Mouse (Mus musculus): ENCODE data around the gene Prcd. TPM values are rescaled to one million over a fixed set of nuclear protein-coding genes. Genes with fewer than 3 reads are reported as not detected.

The Prcd gene
- total RNA-seq, 1 experiment, result 2.0 TPM

- Histone ChIP-seq H3K36me3 (ENCODE audit: control insufficient read depth, insufficient read depth, low read length, poor library complexity, severe bottlenecking) (no peaks in the 10 kb centered on the region), H3K27ac (ENCODE audit: insufficient read depth, low read depth, low read length, poor library complexity, severe bottlenecking) (no peak overlapping the region), H3K4me1 (ENCODE audit: control insufficient read depth in 2 of 2, insufficient read depth in 2 of 2, low read length in 2 of 2, poor library complexity in 1 of 2) (peaks cover 0 to 3% of the 10 kb centered on the region in 2 experiments; a peak in 1 of 4 replicates), H3K4me3 (ENCODE audit: insufficient read depth in 1 of 2, low read depth in 1 of 2, low read length in 2 of 2, poor library complexity in 1 of 2, severe bottlenecking in 1 of 2) (no peak overlapping the region), H3K9ac (ENCODE audit: insufficient read depth, low read depth, low read length, poor library complexity, severe bottlenecking) (no peak overlapping the region), H3K9me3 (ENCODE audit: control insufficient read depth, insufficient read depth, low read depth, low read length) (peaks cover 2% of the 10 kb centered on the region; the same call in 1 of the 2 replicates)
- TF ChIP-seq ZNF384 (IDR thresholded peaks at IDR 0.05; ENCODE audit: low read depth, low read length) (no peak), CHD2 (IDR thresholded peaks at IDR 0.05; ENCODE audit: low read depth, low read length) (no peak), ZC3H11A (IDR thresholded peaks at IDR 0.05; ENCODE audit: borderline replicate concordance, low read depth, low read length) (no peak), MAFK (IDR thresholded peaks at IDR 0.05; ENCODE audit: insufficient read depth, low read depth, low read length) (no peak), HCFC1 (IDR thresholded peaks at IDR 0.05; ENCODE audit: borderline replicate concordance, insufficient read depth, low read length) (no peak)
- DNase-seq (ENCODE audit: low read depth, low spot score), result no peak
- in situ Hi-C loops (cut with MboI; ENCODE audit: low sequenced_read_pairs in 2 of 2, unreplicated experiment in 2 of 2), result no loop called here
These were observed 56.8 kb downstream of the Prcd start for GRCm38 (mm10) chr11:116710171-116710570.

GRCm38 (mm10) chr11:116710793-116711192 lies 57.5 kb downstream of the Prcd start:
- no peak for DNase-seq (ENCODE audit: low read depth, low spot score)
- in situ Hi-C loops (cut with MboI; ENCODE audit: low sequenced_read_pairs in 2 of 2, unreplicated experiment in 2 of 2), result no loop called here
- H3K27ac ChIP-seq (ENCODE audit: insufficient read depth, low read depth, low read length, poor library complexity, severe bottlenecking), result no peak overlapping the region
- peaks cover 5% of the 10 kb centered on the region for H3K9me3 ChIP-seq (ENCODE audit: control insufficient read depth, insufficient read depth, low read depth, low read length)
- no peak overlapping the region for H3K4me3 ChIP-seq (ENCODE audit: insufficient read depth in 1 of 2, low read depth in 1 of 2, low read length in 2 of 2, poor library complexity in 1 of 2, severe bottlenecking in 1 of 2)
- no peak overlapping the region for H3K9ac ChIP-seq (ENCODE audit: insufficient read depth, low read depth, low read length, poor library complexity, severe bottlenecking)
- TF ChIP-seq MAFK (IDR thresholded peaks at IDR 0.05; ENCODE audit: insufficient read depth, low read depth, low read length), result no peak
- TF ChIP-seq CHD2 (IDR thresholded peaks at IDR 0.05; ENCODE audit: low read depth, low read length), result no peak
- no peak for TF ChIP-seq HCFC1 (IDR thresholded peaks at IDR 0.05; ENCODE audit: borderline replicate concordance, insufficient read depth, low read length)
- TF ChIP-seq ZNF384 (IDR thresholded peaks at IDR 0.05; ENCODE audit: low read depth, low read length), result no peak
- TF ChIP-seq ZC3H11A (IDR thresholded peaks at IDR 0.05; ENCODE audit: borderline replicate concordance, low read depth, low read length), result no peak
- no peaks in the 10 kb centered on the region for H3K36me3 ChIP-seq (ENCODE audit: control insufficient read depth, insufficient read depth, low read length, poor library complexity, severe bottlenecking)
- H3K4me1 ChIP-seq (ENCODE audit: control insufficient read depth in 2 of 2, insufficient read depth in 2 of 2, low read length in 2 of 2, poor library complexity in 1 of 2), result peaks cover 0 to 3% of the 10 kb centered on the region in 2 experiments; a peak in 1 of 4 replicates

- H3K36me3 ChIP-seq (ENCODE audit: control insufficient read depth, insufficient read depth, low read length, poor library complexity, severe bottlenecking), result no peaks in the 10 kb centered on the region
- H3K4me1 ChIP-seq (ENCODE audit: control insufficient read depth in 2 of 2, insufficient read depth in 2 of 2, low read length in 2 of 2, poor library complexity in 1 of 2), result no peaks in the 10 kb centered on the region
- no peak overlapping the region for H3K9ac ChIP-seq (ENCODE audit: insufficient read depth, low read depth, low read length, poor library complexity, severe bottlenecking)
- H3K4me3 ChIP-seq (ENCODE audit: insufficient read depth in 1 of 2, low read depth in 1 of 2, low read length in 2 of 2, poor library complexity in 1 of 2, severe bottlenecking in 1 of 2), result no peak overlapping the region
- in situ Hi-C loops (cut with MboI; ENCODE audit: low sequenced_read_pairs in 2 of 2, unreplicated experiment in 2 of 2), result no loop called here
- peaks cover 18% of the 10 kb centered on the region for H3K9me3 ChIP-seq (ENCODE audit: control insufficient read depth, insufficient read depth, low read depth, low read length)
- no peak for DNase-seq (ENCODE audit: low read depth, low spot score)
- no peak overlapping the region for H3K27ac ChIP-seq (ENCODE audit: insufficient read depth, low read depth, low read length, poor library complexity, severe bottlenecking)
- TF ChIP-seq ZNF384 (IDR thresholded peaks at IDR 0.05; ENCODE audit: low read depth, low read length), result no peak
- no peak for TF ChIP-seq HCFC1 (IDR thresholded peaks at IDR 0.05; ENCODE audit: borderline replicate concordance, insufficient read depth, low read length)
- no peak for TF ChIP-seq CHD2 (IDR thresholded peaks at IDR 0.05; ENCODE audit: low read depth, low read length)
- no peak for TF ChIP-seq MAFK (IDR thresholded peaks at IDR 0.05; ENCODE audit: insufficient read depth, low read depth, low read length)
These were observed 60.7 kb downstream of the Prcd start for GRCm38 (mm10) chr11:116714052-116714451.

Other genes starting within 250 kb of the Prcd start
- gene Rnf157, start 240.5 kb upstream of the Prcd start, total RNA-seq (2012; rRNA removed), result 3.7 and 6.1 TPM in 2 replicates
- 106 and 117 TPM in 2 replicates for gene Ubald2, start 219.4 kb upstream of the Prcd start, total RNA-seq (2012; rRNA removed)
- gene Qrich2, start 187.3 kb upstream of the Prcd start, total RNA-seq (2012; rRNA removed), result 0.22 and 0.37 TPM in 2 replicates
- gene Prpsap1, start 159.3 kb upstream of the Prcd start, total RNA-seq (2012; rRNA removed), result 100 and 121 TPM in 2 replicates
- gene Sphk1, start 122.6 kb upstream of the Prcd start, total RNA-seq (2012; rRNA removed), result 2.1 and 2.3 TPM in 2 replicates
- gene Ube2o, start 72.1 kb upstream of the Prcd start, total RNA-seq (2012; rRNA removed), result 45.2 and 50.0 TPM in 2 replicates
- gene Aanat, start 67.1 kb upstream of the Prcd start, total RNA-seq (2012; rRNA removed), result 0.16 and 0.94 TPM in 2 replicates
- gene Rhbdf2, start 26.5 kb upstream of the Prcd start, total RNA-seq (2012; rRNA removed), result 29.3 and 53.8 TPM in 2 replicates
- 0.37 and 0.40 TPM in 2 replicates for gene Cygb, start 779 bp downstream of the Prcd start, total RNA-seq (2012; rRNA removed)
- not detected in 2 replicates for gene St6galnac1, start 122.0 kb downstream of the Prcd start, total RNA-seq (2012; rRNA removed)
- 5.8 and 9.4 TPM in 2 replicates for gene Mxra7, start 174.5 kb downstream of the Prcd start, total RNA-seq (2012; rRNA removed)
- gene Mettl23, start 189.7 kb downstream of the Prcd start, total RNA-seq (2012; rRNA removed), result 34.4 and 36.6 TPM in 2 replicates
- gene Jmjd6, start 189.9 kb downstream of the Prcd start, total RNA-seq (2012; rRNA removed), result 78.1 and 80.8 TPM in 2 replicates
- 21.5 and 26.5 TPM in 2 replicates for gene Mfsd11, start 198.9 kb downstream of the Prcd start, total RNA-seq (2012; rRNA removed)
- gene Srsf2, start 199.6 kb downstream of the Prcd start, total RNA-seq (2012; rRNA removed), result 361 and 367 TPM in 2 replicates